Mouse (Mus musculus): ENCODE measurements around the gene Gm20834.
"Not testable (repeated sequence)": the region's sequence is repeated elsewhere in the genome, so short reads cannot be mapped to it uniquely, and the experiment has no call there.

Gm20834 gene

DNA sequence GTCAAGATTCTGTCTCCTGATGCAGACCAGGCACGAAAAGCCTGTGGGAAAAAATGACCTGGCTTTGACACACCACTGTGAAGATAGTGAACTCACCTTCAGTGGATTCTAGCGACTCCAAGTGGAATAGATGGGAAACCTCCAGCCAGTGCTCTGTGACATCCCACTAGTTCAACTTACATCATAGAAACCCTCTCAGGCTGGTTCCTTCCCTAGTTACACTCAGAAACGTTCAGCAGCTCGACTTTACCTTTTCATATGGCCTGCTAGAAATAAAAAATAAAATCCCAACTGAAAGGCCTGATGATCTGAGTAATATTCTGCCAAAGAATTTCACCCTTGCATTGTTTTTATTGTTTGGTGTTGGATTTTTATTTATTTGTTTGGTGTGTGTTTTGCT lies at the start of gene Gm20834:
Gm20834 (minus strand) TSS at position 101 of the 400 bp plus-strand sequence.
- DNase-seq (ENCODE audit: low spot score in 2 of 2), result not testable (repeated sequence)
